Mouse (Mus musculus) intestine, embryonic 16.5 days (tissue): ENCODE results near the gene Tubg2. TPM values are rescaled to one million over a fixed set of nuclear protein-coding genes. Genes with fewer than 3 reads are reported as not detected.
A peak's percentile ranks its signal among the peaks of the same experiment; 100 is the strongest.

Source experiments
- ATAC-seq: fragments of 200-750 bp; cut with Nextera tagmentation; 2 replicates; pipeline ENCODE4 v1.8.0; 2017; ENCODE audit warnings: moderate TSS enrichment, moderate library complexity
- H3K27ac ChIP-seq: fragments of 300-500 bp; sonication (generic); 2 replicates; pipeline ENCODE4 v1.5.1; 2014; ENCODE audit warnings: mild to moderate bottlenecking, low read length
- H3K27me3 ChIP-seq: fragments of 300-500 bp; sonication (generic); replicated peaks from 2 replicates; pipeline ENCODE4 v1.6.1; 2014; ENCODE audit warnings: low read length, control low read depth, mixed read lengths; ENCODE audit not compliant: control insufficient read depth, insufficient read depth
- H3K36me3 ChIP-seq: fragments of 300-500 bp; sonication (generic); 2 replicates; pipeline ENCODE4 v1.6.1; 2014; ENCODE audit warnings: low read length, control low read depth; ENCODE audit not compliant: control insufficient read depth, insufficient read depth
- H3K4me1 ChIP-seq: fragments of 300-500 bp; sonication (generic); 2 replicates; pipeline ENCODE4 v1.6.1; 2014; ENCODE audit warnings: low read length, control low read depth, mixed read lengths; ENCODE audit not compliant: control insufficient read depth, insufficient read depth
- H3K4me2 ChIP-seq: fragments of 300-500 bp; sonication (generic); 2 replicates; pipeline ENCODE4 v1.6.1; 2014; ENCODE audit warnings: low read depth, low read length, control low read depth
- H3K4me3 ChIP-seq: fragments of 300-500 bp; sonication (generic); 2 replicates; pipeline ENCODE4 v1.5.1; 2014; ENCODE audit warnings: mild to moderate bottlenecking, low read length
- H3K9ac ChIP-seq: fragments of 300-500 bp; sonication (generic); 2 replicates; pipeline ENCODE4 v1.6.1; 2014; ENCODE audit warnings: low read depth, low read length
- H3K9me3 ChIP-seq: fragments of 300-500 bp; sonication (generic); 2 replicates; pipeline ENCODE4 v1.6.1; 2016; ENCODE audit warnings: low read length, control low read depth; ENCODE audit not compliant: control insufficient read depth
- WGBS: fragments of 180-500 bp; shearing (Covaris S2); extraction: QIAGEN DNeasy Blood & Tissue Kit; methylation state at CpG from one replicate; pipeline ENCODE4 v1.1.7; 2014; 5-methylcytosine and 5-hydroxymethylcytosine counted together
- polyA plus RNA-seq: library from polyadenylated mRNA; unstranded; fragments of >200 nt; fragmentation: Nextera tagmentation; extraction: Ambion mirVana; gene quantifications from 2 replicates; pipeline ENCODE4 v1.2.1, GENCODE M21; 2015

Gene Tubg2
- polyA plus RNA-seq, 1 experiment from 2014 or later = 3.9 TPM

- Histone ChIP-seq H3K27ac (no peak overlapping the region), H3K4me3 (peak overlapping the region; percentile 69; the same call in 1 of the 2 replicates), H3K9me3 (no peaks in the 10 kb centered on the region), H3K36me3 (peaks cover 18% of the 10 kb centered on the region), H3K4me2 (peak overlapping the region; percentile 95), H3K27me3 (peaks cover 8% of the 10 kb centered on the region; the same call in 1 of the 2 replicates), H3K9ac (peak overlapping the region; percentile 33; the same call in 1 of the 2 replicates), H3K4me1 (peaks cover 38% of the 10 kb centered on the region)
- ATAC-seq = no peak
- WGBS = 72% methylated on average over 16 of the region's 18 CpGs
Measured at GRCm38 (mm10) chr11:101168301-101168980, 12.7 kb downstream of the Tubg2 start.

DNA sequence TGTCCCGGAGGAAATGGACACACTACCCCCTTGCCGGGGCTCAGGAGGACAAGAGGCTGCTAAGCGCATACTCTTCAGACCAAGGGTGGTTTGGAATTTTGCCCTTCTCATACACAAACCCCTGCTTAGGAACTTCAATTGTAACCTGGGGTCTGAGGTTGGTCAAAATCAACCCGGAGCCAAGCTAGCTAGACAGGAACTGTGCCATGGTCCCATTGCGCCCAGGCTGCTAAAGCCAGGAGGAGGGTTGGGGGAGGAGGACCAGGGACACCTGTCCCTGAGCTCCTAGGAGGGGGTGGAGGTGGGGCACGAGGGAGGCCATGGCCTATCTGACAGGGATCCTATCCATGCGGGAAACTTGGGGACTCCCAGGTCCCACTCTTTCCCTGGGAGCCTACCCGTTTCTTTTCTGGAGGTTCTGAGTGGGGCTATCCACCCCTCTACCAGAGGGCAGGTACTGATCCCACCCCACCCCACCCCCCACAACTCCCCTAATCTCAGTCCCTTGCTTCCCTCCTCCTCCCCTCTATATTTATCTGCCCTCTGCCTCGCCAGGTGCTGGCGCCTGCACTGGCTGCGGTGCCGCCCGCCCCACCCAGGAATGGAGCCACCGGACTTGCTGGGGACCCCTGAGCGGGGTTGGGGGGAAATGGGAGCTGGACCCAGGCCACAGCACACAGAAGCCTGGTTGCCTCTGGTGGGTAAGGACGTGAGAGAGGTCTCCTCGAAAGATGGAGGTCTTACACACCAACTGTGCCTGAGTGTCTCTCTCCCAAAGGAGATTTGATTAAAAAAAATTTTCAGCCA lies 13.8 kb downstream of the Tubg2 start:
- H3K4me1 ChIP-seq = peaks cover 39% of the 10 kb centered on the region
- H3K27me3 ChIP-seq = 0 out of 2 replicates have a peak, but pooled peaks cover 8% of the 10 kb centered on the region
- H3K9ac ChIP-seq = peak overlapping the region; percentile 77
- H3K36me3 ChIP-seq = peaks cover 18% of the 10 kb centered on the region
- H3K4me2 ChIP-seq = peak overlapping the region; percentile 95
- WGBS = 18% methylated on average over 17 of the region's 17 CpGs
- no peak for ATAC-seq
- H3K9me3 ChIP-seq = no peaks in the 10 kb centered on the region
- peak overlapping the region; percentile 69 for H3K4me3 ChIP-seq
- no peak overlapping the region for H3K27ac ChIP-seq

DNA sequence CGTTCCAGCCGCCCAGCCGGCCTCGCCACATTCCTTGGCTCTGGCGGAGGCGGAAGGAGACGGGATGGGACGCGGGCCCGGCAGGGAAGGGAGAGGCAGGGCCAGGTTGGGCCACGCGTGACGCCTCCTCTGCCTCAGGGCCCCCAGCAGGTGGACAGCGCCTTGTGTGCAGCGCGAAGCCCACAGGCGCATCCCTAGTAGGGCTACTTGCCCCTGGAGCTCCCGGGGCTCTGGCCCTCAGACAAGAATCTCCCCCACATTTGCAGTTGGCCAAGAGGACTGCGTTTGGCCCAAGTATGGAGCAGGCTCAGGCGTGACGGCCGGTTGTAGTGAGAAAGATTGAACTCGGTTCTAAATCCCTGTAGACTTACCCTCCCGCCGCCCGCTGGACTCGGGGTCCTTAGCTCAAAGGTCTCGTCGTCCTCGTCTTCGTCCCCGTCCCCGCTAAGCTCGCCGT lies 14.7 kb downstream of the Tubg2 start, which contains the start of gene Cntnap1:
Gene Cntnap1, plus strand, starts transcription at position 170 of the 457 bp plus-strand sequence.
- Histone ChIP-seq H3K9me3 (no peaks in the 10 kb centered on the region), H3K27me3 (0 out of 2 replicates have a peak, but pooled peaks cover 8% of the 10 kb centered on the region), H3K9ac (peak within 1 kb of the TSS; percentile 77), H3K4me3 (peak within 1 kb of the TSS; percentile 69), H3K36me3 (peaks cover 18% of the 10 kb centered on the region), H3K27ac (peak within 1 kb of the TSS; percentile 88), H3K4me1 (peaks cover 48% of the 10 kb centered on the region), H3K4me2 (peak within 1 kb of the TSS; percentile 95)
- no peak for ATAC-seq
- WGBS = under 1% methylated on average over 35 of the region's 35 CpGs

DNA sequence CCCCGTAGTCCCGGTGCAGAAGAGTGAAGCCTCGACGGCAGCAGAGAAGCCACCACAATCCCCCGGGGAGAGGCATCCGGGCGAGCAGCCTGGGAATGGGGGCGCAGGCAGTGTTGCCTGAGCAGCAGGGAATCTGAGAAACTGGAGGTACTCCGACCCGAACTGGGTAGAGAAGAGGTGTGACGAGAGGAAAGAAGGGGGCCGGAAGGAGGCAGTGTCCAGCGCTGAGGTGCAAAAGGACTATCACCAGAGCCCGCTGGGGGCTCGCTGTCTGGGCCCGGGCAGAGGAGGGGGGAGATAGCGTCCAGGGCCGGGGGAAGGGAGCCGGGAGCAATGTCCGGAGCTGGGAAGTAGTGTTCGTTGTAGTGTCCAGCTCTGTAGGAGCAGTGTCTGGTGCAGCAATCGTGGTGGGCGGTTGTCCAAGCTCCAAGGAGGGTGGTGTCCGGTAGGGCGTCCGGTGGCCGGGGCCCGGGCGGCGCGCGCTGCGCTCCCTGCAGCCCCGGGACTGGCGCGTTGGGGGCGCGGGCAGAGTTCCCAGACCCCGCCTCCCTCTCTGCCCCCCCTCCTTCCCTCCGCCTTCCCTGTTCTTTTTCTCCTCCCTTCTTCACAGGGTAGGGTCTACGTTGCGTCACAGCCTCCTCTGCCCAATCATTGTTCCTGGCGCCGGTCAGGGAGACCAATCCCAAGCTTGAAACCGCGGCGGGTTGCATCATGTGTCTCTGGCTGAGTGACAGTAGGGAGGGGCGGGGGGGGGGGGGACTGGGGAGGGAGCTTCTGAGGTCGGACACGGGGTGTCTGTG lies 15.3 kb downstream of the Tubg2 start, which contains the start of gene Plekhh3:
Gene Plekhh3, minus strand, starts transcription at position 541 of the 800 bp plus-strand sequence.
- under 1% methylated on average over 49 of the region's 50 CpGs for WGBS
- H3K4me1 ChIP-seq = peaks cover 50% of the 10 kb centered on the region
- H3K27me3 ChIP-seq = 0 out of 2 replicates have a peak, but pooled peaks cover 7% of the 10 kb centered on the region
- H3K4me2 ChIP-seq = peak within 1 kb of the TSS; percentile 95
- peak within 1 kb of the TSS; percentile 69 for H3K4me3 ChIP-seq
- H3K27ac ChIP-seq = peak within 1 kb of the TSS; percentile 95
- H3K36me3 ChIP-seq = peaks cover 18% of the 10 kb centered on the region
- H3K9me3 ChIP-seq = no peaks in the 10 kb centered on the region
- peak within 1 kb of the TSS; percentile 77 for H3K9ac ChIP-seq
- ATAC-seq = peak; percentile 91

- Histone ChIP-seq H3K4me3 (peak overlapping the region; percentile 69), H3K4me2 (peak overlapping the region; percentile 75), H3K4me1 (peaks cover 56% of the 10 kb centered on the region), H3K9ac (peak overlapping the region; percentile 71), H3K9me3 (no peaks in the 10 kb centered on the region), H3K36me3 (peaks cover 11% of the 10 kb centered on the region), H3K27me3 (peaks cover 4% of the 10 kb centered on the region; the same call in 1 of the 2 replicates), H3K27ac (peak overlapping the region; percentile 95)
- ATAC-seq = peak; percentile 66
- under 1% methylated on average over 31 of the region's 31 CpGs for WGBS
Measured at GRCm38 (mm10) chr11:101171721-101172433, 16.2 kb downstream of the Tubg2 start.

- peaks cover 59% of the 10 kb centered on the region for H3K4me1 ChIP-seq
- H3K27me3 ChIP-seq = peaks cover 4% of the 10 kb centered on the region; the same call in 1 of the 2 replicates
- H3K9me3 ChIP-seq = no peaks in the 10 kb centered on the region
- WGBS = 14% methylated on average over 5 of the region's 5 CpGs
- H3K4me2 ChIP-seq = peak overlapping the region; percentile 75
- H3K9ac ChIP-seq = peak overlapping the region; percentile 71
- no peak for ATAC-seq
- H3K4me3 ChIP-seq = peak overlapping the region; percentile 69
- H3K27ac ChIP-seq = peak overlapping the region; percentile 95
- peaks cover 6% of the 10 kb centered on the region for H3K36me3 ChIP-seq
Measured at GRCm38 (mm10) chr11:101172434-101172815, 16.7 kb downstream of the Tubg2 start.

DNA sequence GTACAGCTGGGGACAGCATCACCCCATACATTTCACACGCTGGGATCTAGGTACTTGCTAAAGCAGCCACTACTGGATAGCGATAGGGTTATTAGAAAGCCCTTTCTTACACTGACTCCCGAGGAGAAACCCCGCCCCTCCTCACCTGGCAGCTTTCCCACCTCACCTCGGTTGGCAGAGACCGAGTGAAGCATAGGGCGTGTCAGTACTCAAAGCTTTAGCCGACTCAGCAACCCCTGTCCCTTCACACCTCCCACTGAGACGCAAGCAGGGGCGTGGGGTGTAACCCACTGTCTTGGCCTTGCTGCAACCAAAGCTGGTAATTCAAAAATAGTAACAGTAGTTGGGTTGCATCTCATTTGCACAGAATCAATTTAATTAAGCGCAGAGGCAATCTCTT lies 17.4 kb downstream of the Tubg2 start:
- H3K27ac ChIP-seq = peak overlapping the region; percentile 65; the same call in 1 of the 2 replicates

DNA sequence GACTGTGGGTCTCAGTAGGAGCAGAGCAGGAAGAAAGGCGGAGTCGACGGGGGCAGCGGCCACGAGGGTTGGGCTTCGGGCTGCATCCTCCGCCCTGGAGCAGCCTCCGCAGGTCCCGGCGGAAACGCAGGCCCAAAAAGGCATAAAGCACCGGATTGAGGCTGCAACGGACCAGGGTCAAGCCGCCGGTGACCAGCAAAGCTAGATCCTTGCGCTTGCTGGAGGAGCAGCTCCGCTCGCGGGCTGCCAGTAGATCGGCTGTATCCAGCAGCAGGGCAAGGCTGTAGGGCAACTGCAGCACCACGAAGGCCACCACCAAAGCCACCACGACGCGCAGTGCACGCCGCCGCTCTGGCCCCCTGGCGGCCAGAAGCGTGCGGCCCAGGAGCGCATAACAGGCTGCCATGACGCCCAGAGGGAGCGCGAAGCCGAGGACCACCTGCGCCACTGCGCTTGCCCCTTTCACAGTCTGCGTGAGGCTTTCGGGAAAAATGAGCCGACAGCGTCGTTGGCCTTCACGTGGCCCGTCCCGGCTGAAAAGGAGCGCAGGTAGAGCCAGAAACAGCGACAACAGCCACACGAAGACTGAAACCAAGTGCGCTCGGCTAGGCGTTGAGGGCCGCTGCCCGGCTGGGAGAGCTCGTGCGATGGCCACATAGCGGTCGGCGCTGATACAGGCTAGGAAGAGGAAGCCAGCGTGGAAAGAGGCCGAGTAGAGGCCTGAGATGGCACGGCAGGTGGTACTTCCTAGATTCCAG lies 18.1 kb downstream of the Tubg2 start:
- Histone ChIP-seq H3K4me3 (peak overlapping the region; percentile 39), H3K9me3 (no peaks in the 10 kb centered on the region), H3K9ac (peak overlapping the region; percentile 63), H3K4me1 (peaks cover 52% of the 10 kb centered on the region), H3K36me3 (no peaks in the 10 kb centered on the region), H3K27me3 (peaks cover 4% of the 10 kb centered on the region; the same call in 1 of the 2 replicates), H3K4me2 (peak overlapping the region; percentile 87), H3K27ac (peak overlapping the region; percentile 65)
- 3% methylated on average over 61 of the region's 61 CpGs for WGBS
- peak; percentile 53 for ATAC-seq

More for the DNA sequence above, 17.4 kb downstream of the Tubg2 start:
- Histone ChIP-seq H3K9ac (peak overlapping the region; percentile 63; the same call in 1 of the 2 replicates), H3K4me1 (peaks cover 59% of the 10 kb centered on the region), H3K36me3 (no peaks in the 10 kb centered on the region), H3K4me2 (peak overlapping the region; percentile 87), H3K4me3 (peak overlapping the region; percentile 39), H3K9me3 (no peaks in the 10 kb centered on the region), H3K27me3 (peaks cover under 1% of the 10 kb centered on the region; the same call in 1 of the 2 replicates)
- no peak for ATAC-seq
- WGBS = 11% methylated on average over 11 of the region's 11 CpGs
